Mouse (Mus musculus): ENCODE results near the gene Rcn1.

The Rcn1 gene

DNA sequence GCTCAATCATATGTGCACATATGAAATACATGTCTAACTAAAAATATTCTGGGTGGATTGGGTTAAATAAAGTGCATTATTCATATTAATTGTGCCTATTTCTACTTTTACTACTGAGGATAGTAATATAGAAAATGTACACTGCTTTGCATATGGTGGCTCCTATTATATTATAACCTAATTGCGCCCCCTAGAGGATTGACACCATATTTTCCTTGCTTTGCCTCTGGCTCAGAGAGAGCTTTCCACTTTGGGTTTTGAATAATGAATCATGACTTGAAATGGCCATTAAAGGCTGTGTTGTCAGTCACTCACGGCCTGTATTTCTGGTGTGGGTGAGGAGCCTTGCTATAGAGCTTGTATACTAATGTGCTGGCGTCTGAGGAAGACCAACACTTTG is 59.1 kb downstream of the Rcn1 start:
- in situ Hi-C loops (cut with MboI, MseI), result loop anchor here (5.0 kb wide), 1 partner anchor 87 kb away; no protein-coding TSS in a partner anchor

GRCm38 (mm10) chr2:105337171-105337875 is 61.8 kb downstream of the Rcn1 start:
- in situ Hi-C loops (cut with MboI, MseI), result loop anchor here (5.0 kb wide), 1 partner anchor 90 kb away; no protein-coding TSS in a partner anchor

DNA sequence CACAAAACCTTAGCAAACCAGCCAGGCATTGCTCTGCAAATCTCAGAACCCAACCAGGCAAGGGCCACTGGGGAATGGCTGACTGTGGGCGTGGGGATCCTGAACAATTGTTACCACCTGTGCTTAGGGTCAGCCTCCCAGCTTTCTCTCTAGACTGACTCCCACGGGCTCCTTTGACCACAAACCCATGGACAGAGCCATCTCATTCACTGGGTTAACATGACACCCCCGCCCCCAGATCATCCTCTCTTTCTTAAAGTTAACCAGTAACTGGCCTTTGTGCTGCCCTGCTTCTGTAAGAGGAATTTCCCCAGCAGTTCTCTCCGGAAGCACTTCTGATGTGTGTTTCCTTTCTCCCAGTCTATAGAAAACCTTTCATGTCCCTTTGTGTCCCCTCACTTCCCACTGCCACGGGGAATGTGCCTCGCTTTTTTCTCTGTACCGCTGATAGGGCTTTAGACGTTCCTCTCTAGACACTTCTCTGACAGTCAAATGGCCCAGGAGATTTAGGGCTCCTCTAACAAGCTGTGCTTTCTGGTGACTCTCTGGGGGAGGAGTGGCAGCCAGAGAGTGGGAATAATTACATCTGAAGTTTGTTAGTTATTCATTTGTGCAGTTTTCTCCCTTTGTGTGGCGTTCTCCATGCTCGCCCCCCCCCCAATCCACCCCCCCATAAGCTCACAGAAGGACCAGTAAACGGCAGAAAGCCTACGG is 62.6 kb downstream of the Rcn1 start:
- in situ Hi-C loops (cut with MboI, MseI), result loop anchor here (5.0 kb wide), 1 partner anchor 91 kb away; no protein-coding TSS in a partner anchor
